Mouse (Mus musculus): ENCODE measurements around the gene Mfge8.

GRCm38 (mm10) chr7:79193936-79194335 is 45.1 kb upstream of the Mfge8 start:
- TF ChIP-seq CTCF (IDR thresholded peaks at IDR 0.05; ENCODE audit: low read depth), result no peak
- TF ChIP-seq EP300 (IDR thresholded peaks at IDR 0.05; ENCODE audit: low read depth), result no peak

Data from liver, embryonic 14.5 days (tissue).